Mouse (Mus musculus) midbrain, embryonic 14.5 days (tissue): ENCODE measurements around the gene Zmat5. TPM values are rescaled to one million over a fixed set of nuclear protein-coding genes. Genes with fewer than 3 reads are reported as not detected.

ENCODE experiments used
- ATAC-seq: fragments of 200-750 bp; cut with Nextera tagmentation; 2 replicates; pipeline ENCODE4 v1.8.0; 2017; ENCODE audit warnings: moderate number of reproducible peaks, moderate library complexity; ENCODE audit not compliant: low FRiP score, low TSS enrichment
- DNase-seq: peaks from one replicate; pipeline ENCODE4 v3.0.0-alpha.2; 2015
- H3K27ac ChIP-seq: fragments of 300-500 bp; sonication (generic); replicated peaks from 2 replicates; pipeline ENCODE4 v1.5.1; 2014; ENCODE audit warnings: mild to moderate bottlenecking, low read depth, low read length, moderate library complexity
- H3K27me3 ChIP-seq: fragments of 300-500 bp; sonication (generic); 2 replicates; pipeline ENCODE4 v1.6.1; 2014; ENCODE audit warnings: low read length, control low read depth, mixed read lengths; ENCODE audit not compliant: control insufficient read depth, insufficient read depth
- H3K36me3 ChIP-seq: fragments of 300-500 bp; sonication (generic); 2 replicates; pipeline ENCODE4 v1.6.1; 2014; ENCODE audit warnings: low read length, control low read depth; ENCODE audit not compliant: control insufficient read depth, insufficient read depth
- H3K4me1 ChIP-seq: fragments of 300-500 bp; sonication (generic); 2 replicates; pipeline ENCODE4 v1.6.1; 2014; ENCODE audit warnings: mild to moderate bottlenecking, antibody characterized with exemption, low read length, control low read depth; ENCODE audit not compliant: control insufficient read depth, insufficient read depth
- H3K4me2 ChIP-seq: fragments of 300-500 bp; sonication (generic); 2 replicates; pipeline ENCODE4 v1.6.1; 2014; ENCODE audit warnings: mild to moderate bottlenecking, low read length, moderate library complexity
- H3K4me3 ChIP-seq: fragments of 300-500 bp; sonication (generic); replicated peaks from 2 replicates; pipeline ENCODE4 v1.5.1; 2014; ENCODE audit warnings: low read depth, low read length
- H3K9ac ChIP-seq: fragments of 300-500 bp; sonication (generic); replicated peaks from 2 replicates; pipeline ENCODE4 v1.6.1; 2014; ENCODE audit warnings: mild to moderate bottlenecking, low read length, moderate library complexity
- H3K9me3 ChIP-seq: fragments of 300-500 bp; sonication (generic); 2 replicates; pipeline ENCODE4 v1.6.1; 2016; ENCODE audit warnings: low read length, control low read depth, mixed read lengths; ENCODE audit not compliant: control insufficient read depth
- WGBS: fragments of 180-500 bp; shearing (Covaris S2); extraction: QIAGEN DNeasy Blood & Tissue Kit; methylation state at CpG from one replicate; pipeline ENCODE4 v1.1.7; 2014; 5-methylcytosine and 5-hydroxymethylcytosine counted together
- polyA plus RNA-seq: library from polyadenylated mRNA; unstranded; fragments of >200 nt; fragmentation: Nextera tagmentation; extraction: Ambion mirVana; gene quantifications from 2 replicates; pipeline ENCODE4 v1.2.1, GENCODE M21; 2014

Gene Zmat5
- polyA plus RNA-seq, 1 experiment from 2014 or later, result 60.0 TPM

DNA sequence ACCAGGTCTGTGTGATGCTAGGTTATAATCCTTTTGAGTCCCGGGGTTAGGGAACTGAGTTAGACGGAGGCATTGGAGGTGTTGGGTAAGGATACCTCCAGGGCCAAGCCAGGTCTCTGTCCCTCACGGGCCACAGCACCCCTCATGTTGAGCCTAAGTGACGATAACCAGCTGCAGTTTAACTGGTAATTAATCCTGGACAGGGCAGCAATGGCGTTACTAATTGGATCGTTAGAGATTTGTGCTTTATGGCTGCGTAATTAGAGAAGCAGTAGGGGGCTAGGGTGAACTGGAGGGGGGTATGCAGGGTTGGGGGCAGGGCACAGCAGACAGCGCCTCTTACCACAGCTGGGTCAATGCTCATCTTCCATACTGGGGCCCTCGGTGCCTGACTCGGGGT is 48.4 kb downstream of the Zmat5 start:
- Histone ChIP-seq H3K36me3 (no peaks in the 10 kb centered on the region), H3K4me2 (no peak overlapping the region), H3K4me1 (0 out of 2 replicates have a peak, but pooled peaks cover 7% of the 10 kb centered on the region), H3K27ac (no peak overlapping the region), H3K9me3 (no peaks in the 10 kb centered on the region), H3K27me3 (peaks cover 22% of the 10 kb centered on the region), H3K9ac (no peak overlapping the region), H3K4me3 (no peak overlapping the region)
- ATAC-seq, result no peak
- DNase-seq, result no peak
- 28% methylated on average over 10 of the region's 10 CpGs for WGBS

DNA sequence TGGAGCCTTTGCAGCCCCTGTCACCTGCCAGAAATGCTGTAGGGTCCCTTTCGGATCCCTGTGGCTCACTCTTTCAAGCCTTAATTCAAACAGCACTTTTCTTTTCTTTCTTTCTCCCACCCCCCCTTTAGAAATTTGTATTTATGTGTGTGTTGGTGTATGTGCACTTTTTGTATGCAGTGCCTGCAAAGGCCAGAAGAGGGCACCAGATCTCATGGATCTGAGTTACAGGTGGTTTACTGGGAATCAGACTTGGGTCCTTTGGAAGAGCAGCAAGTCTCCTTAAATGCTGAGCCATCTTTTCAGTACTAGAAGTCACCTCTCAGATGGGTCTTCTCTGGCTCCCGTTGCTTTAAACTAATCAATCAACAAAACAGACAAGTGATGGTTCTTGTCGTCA is 49.6 kb downstream of the Zmat5 start:
- no peak for DNase-seq
- Histone ChIP-seq H3K4me3 (no peak overlapping the region), H3K27ac (no peak overlapping the region), H3K36me3 (no peaks in the 10 kb centered on the region), H3K9me3 (no peaks in the 10 kb centered on the region), H3K4me1 (0 out of 2 replicates have a peak, but pooled peaks cover 7% of the 10 kb centered on the region), H3K27me3 (peaks cover 14% of the 10 kb centered on the region; the same call in 1 of the 2 replicates), H3K4me2 (no peak overlapping the region), H3K9ac (no peak overlapping the region)
- no peak for ATAC-seq
- WGBS, result 95% methylated on average over 3 of the region's 3 CpGs

DNA sequence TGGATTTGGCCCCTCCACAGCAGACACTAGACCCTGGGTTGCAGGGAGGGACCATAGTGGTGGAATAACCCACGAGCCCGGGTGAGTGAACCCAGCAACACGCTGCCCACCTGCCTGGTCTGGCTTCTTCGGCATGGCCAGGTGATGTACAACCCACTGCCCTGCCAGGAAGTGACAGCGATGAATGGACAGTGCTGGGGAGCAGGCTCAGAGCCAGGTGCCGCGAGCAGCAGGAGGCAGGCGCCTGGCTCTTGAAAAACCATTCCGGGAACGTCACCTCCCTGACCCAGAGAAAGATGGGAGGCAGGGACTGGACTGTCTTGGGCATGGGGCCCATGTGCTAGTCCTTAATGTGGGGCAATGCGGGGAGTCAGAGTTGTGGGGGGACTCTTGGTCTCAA is 50.4 kb downstream of the Zmat5 start:
- Histone ChIP-seq H3K4me1 (0 out of 2 replicates have a peak, but pooled peaks cover 7% of the 10 kb centered on the region), H3K9me3 (no peaks in the 10 kb centered on the region), H3K27me3 (peaks cover 6% of the 10 kb centered on the region; the same call in 1 of the 2 replicates), H3K4me2 (no peak overlapping the region), H3K4me3 (no peak overlapping the region), H3K27ac (no peak overlapping the region), H3K36me3 (no peaks in the 10 kb centered on the region), H3K9ac (no peak overlapping the region)
- ATAC-seq (no peak), DNase-seq (no peak)
- WGBS, result 80% methylated on average over 11 of the region's 11 CpGs

DNA sequence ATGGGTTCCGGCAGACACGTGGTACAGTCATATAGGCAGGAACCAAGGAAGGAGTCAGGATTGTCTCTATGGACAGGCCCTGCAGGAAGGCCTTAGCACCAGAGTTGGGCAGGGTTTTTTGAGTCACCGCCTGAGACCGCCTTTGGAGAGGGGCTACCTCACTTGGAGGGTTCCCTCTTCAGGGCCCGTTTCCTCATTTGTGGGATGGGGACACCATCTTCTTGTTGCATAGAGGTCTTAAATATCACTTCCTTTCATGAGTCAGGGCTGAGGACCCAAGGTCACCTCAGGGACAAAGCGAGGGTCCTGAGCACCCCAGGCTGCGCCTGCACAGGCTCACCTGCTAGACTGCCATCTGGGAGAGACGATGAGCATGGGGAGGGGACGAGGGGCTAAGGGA is 52.0 kb downstream of the Zmat5 start:
- WGBS, result 87% methylated on average over 9 of the region's 9 CpGs
- Histone ChIP-seq H3K4me3 (no peak overlapping the region), H3K27ac (no peak overlapping the region), H3K9ac (no peak overlapping the region), H3K36me3 (no peaks in the 10 kb centered on the region), H3K4me2 (no peak overlapping the region), H3K9me3 (no peaks in the 10 kb centered on the region), H3K4me1 (peaks cover 13% of the 10 kb centered on the region; the same call in 1 of the 2 replicates), H3K27me3 (no peaks in the 10 kb centered on the region)
- ATAC-seq (no peak), DNase-seq (no peak)

DNA sequence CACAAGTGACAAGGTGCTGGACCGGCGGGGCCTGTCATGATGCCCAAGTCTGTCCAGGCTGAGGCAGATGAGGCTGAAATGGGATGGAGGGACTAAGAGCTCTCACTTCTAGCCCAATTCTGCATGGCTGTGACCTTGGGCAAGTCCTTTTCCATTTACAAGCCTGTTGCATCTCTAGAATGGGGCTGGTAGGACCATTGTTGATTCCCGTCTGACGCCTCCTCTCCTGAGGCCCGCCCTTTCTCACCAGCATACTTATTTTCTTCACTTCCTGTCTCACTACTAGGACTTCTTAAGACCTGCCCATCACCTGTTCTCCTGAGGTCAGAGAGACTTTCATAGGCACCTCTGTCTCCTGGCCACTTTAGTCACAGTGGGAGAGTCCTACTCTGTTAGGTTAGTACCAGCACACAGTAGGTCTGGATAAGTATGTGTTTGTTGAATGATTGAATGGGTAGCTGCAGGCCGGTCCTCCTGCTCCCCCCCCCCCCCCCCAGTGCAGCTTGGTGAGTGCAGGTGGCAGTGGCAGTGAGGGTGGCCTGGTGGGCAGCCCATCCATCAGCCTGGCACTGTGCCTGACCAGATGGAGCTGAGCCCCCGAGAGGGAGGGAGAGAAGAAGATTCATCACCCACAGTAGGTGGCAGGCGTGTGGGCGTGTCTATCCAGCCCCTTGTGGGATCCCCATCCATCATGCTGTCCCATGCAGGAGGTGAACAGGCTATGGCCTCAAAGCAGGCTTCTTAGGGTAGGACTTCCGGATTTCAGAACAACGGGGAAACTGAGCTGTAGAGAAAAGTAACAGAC is 52.7 kb downstream of the Zmat5 start:
- ATAC-seq (no peak), DNase-seq (no peak)
- Histone ChIP-seq H3K4me1 (peaks cover 20% of the 10 kb centered on the region), H3K9me3 (no peaks in the 10 kb centered on the region), H3K4me2 (no peak overlapping the region), H3K4me3 (no peak overlapping the region), H3K27me3 (no peaks in the 10 kb centered on the region), H3K9ac (no peak overlapping the region), H3K36me3 (no peaks in the 10 kb centered on the region), H3K27ac (no peak overlapping the region)
- WGBS, result 77% methylated on average over 11 of the region's 11 CpGs

DNA sequence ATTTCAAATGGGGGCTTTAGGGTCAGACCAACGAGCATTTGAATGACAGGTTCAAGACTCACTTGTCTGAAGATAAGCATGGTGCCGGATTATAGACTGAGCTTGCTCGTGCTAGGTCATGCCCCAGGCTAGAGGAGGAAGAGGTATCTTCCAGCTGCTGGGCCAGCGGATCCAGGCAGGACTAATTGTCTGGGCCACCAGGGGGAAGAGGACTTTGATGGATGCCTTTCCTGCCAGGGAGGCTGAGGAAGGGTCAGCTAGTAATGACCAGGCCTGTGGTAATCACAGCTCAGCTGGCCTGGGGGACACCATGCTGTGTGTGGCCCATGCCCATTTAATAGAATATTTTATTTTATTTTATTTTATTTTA is 53.3 kb downstream of the Zmat5 start:
- Histone ChIP-seq H3K27ac (no peak overlapping the region), H3K27me3 (no peaks in the 10 kb centered on the region), H3K4me2 (no peak overlapping the region), H3K9me3 (no peaks in the 10 kb centered on the region), H3K4me1 (peaks cover 24% of the 10 kb centered on the region), H3K4me3 (no peak overlapping the region), H3K9ac (no peak overlapping the region), H3K36me3 (no peaks in the 10 kb centered on the region)
- ATAC-seq, result no peak
- WGBS, result 48% methylated on average over 4 of the region's 4 CpGs
- DNase-seq, result no peak

DNA sequence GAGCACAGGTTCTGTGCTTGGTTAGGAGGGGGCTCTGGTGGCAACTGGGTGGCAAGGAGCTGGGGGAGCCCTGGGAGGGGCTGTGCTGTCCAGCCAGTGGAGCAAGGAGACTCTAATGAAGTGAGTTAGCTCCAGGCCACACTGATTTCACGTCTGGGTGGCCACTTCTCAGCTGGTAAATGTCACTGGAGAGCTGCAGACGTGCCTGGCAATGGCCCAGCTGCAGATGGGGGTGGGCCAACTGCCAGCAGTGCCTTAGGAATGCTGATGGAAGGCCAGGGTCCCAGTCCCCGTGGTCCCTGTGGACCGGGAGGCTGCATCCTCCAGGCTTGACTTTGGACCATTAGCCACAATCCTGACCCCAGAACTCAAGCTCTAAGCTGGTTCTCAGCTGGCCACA is 56.0 kb downstream of the Zmat5 start:
- H3K4me3 ChIP-seq, result no peak overlapping the region
- WGBS, result 12% methylated on average over 4 of the region's 4 CpGs
- peak; percentile 45 for DNase-seq
- H3K36me3 ChIP-seq, result no peaks in the 10 kb centered on the region
- no peaks in the 10 kb centered on the region for H3K9me3 ChIP-seq
- H3K4me1 ChIP-seq, result peaks cover 28% of the 10 kb centered on the region
- ATAC-seq, result no peak
- H3K4me2 ChIP-seq, result no peak overlapping the region
- no peak overlapping the region for H3K9ac ChIP-seq
- H3K27ac ChIP-seq, result no peak overlapping the region; the same call in 1 of the 2 replicates
- H3K27me3 ChIP-seq, result no peaks in the 10 kb centered on the region

DNA sequence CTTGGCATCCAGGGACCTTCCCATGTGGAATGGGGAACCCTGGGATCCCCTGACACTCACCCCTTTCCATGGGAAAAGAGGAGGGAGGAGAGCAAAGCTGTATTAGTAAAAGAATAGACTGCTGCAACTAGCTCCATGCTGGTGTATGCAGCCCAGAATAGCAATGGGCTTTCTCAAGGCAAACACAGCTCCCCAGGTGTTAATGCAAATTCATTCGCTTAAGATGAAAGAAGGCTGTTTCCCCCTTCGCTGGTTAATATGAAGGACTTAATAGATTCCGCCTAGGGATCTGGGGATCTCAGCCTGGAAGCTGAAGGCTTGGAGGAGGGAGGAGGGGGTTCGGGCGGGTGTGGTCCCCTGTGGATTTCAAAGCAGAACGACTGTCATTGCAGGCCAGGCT is 57.5 kb downstream of the Zmat5 start:
- H3K4me2 ChIP-seq, result no peak overlapping the region
- H3K36me3 ChIP-seq, result 0 out of 2 replicates have a peak, but pooled peaks cover 2% of the 10 kb centered on the region
- H3K9me3 ChIP-seq, result no peaks in the 10 kb centered on the region
- ATAC-seq, result peak; percentile 34; the same call in 1 of the 2 replicates
- H3K4me3 ChIP-seq, result no peak overlapping the region
- H3K9ac ChIP-seq, result 0 out of 2 replicates have a peak overlapping the region, but pooled peaks have one; percentile 13
- whole genome bisulfite sequencing, result 5% methylated on average over 6 of the region's 6 CpGs
- DNase-seq, result peak; percentile 77
- H3K27ac ChIP-seq, result peak overlapping the region; percentile 78
- H3K27me3 ChIP-seq, result no peaks in the 10 kb centered on the region
- H3K4me1 ChIP-seq, result peaks cover 28% of the 10 kb centered on the region

DNA sequence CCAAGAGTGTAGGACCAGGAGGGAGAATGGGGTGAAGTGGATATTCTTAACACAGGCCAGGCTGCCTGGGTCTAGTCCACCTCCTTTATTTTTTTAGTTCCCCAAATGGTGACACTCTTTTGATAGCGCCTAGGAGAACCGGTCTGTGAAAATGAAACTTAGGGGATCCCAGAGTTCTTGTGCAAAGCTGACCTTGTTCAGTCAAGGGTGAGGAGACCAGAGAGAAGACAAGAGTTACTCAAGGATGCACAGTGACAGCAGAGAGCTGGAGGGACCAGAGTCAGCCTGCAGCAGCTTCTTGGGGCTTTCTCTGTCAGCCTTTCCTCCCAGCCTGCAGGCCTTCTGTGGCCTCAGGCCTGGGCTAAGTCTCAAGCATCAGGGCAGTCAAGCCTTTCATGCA is 58.0 kb downstream of the Zmat5 start:
- Histone ChIP-seq H3K9ac (no peak overlapping the region), H3K4me1 (peaks cover 28% of the 10 kb centered on the region), H3K36me3 (0 out of 2 replicates have a peak, but pooled peaks cover 2% of the 10 kb centered on the region), H3K4me3 (no peak overlapping the region), H3K9me3 (no peaks in the 10 kb centered on the region), H3K27ac (peak overlapping the region; percentile 78), H3K27me3 (no peaks in the 10 kb centered on the region), H3K4me2 (no peak overlapping the region)
- no peak for DNase-seq
- no peak for ATAC-seq
- WGBS, result 9% methylated on average over 2 of the region's 2 CpGs
